Mouse (Mus musculus) gastrocnemius, adult 8-10 months (tissue): ENCODE results near the gene Tiparp. TPM values are rescaled to one million over a fixed set of nuclear protein-coding genes. Genes with fewer than 3 reads are reported as not detected.

ENCODE experiments used
- DNase-seq, 2 experiments: peaks; one replicate each; pipeline ENCODE4 v3.0.0; 2022; ENCODE audit warnings: low spot score in 2 of 2
- total RNA-seq, 4 experiments: library from RNA; stranded (reverse); gene quantifications; 2 replicates each; pipeline ENCODE4 v1.2.4; 2022

Gene Tiparp
- total RNA-seq, 4 experiments from 2014 or later: 10.9 to 47.7 (median 17.5) TPM

DNA sequence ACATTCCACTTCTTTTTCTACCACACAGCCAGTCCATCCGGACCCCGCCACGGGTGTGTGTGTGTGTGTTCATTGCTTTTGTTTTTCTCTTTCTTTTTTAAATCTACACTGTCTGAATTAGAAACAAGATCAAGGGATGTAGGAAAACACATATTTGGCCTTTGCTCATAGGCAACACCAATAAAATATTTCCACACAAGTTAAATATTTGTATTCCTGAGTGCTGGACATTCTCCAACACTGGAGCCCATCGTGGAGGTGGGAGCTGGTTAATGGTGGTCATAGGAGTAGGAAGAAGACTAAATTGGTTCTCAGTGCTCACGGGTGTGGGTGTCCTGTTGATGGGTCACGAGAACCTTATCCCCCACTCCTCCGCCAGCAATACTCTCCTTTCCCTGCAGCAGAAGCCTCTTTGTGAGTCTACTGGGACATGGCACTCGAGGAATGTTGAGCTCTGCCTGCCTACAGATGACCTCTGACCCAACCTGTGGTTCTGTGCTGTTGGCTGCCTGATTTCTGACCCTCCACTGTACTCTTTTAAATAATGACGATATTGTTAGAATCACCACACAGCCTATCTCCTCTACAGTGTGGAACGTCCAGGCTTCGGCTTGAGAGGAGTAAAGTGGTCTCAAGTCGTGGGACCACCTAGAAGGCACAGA is 51.2 kb downstream of the Tiparp start:
- no peak for DNase-seq

DNA sequence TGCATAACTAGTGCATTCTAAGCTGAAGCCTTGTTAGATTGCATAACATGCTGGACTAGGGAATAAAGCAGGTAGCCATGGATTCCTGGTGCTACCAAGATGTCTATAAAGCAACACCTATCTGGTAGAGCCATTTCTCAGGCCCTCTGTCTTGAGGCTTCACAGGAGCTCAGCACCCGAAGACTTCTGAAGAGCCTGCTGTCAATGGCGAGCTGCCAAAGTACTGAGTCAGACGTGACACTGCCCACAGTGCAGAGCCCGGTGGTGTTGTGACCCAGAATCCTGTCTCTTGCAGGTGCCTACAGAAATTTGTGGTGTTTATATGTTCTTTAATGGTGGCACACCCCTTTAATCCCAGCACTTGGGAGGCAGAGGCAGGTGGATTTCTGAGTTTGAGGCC is 53.4 kb downstream of the Tiparp start:
- no peak for DNase-seq

DNA sequence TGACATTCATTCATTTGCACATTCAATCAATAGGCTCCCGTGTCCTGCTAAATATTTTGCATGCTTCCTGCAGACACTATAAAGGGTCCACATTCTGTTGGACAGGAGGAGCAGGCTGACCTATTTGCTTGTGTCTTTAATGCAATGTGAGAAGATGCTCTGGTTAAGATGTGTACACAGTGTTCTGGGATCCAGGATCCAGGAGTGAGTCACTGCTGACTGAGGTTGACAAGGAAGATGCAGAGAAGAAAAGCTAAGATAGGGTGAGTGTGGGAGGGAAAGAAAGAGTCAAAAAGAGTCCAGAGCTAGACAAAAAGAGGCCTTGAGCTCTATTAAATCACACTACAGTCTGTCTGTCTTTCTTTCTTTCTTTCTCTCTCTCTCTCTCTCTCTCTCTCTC is 56.1 kb downstream of the Tiparp start:
- no peak for DNase-seq

DNA sequence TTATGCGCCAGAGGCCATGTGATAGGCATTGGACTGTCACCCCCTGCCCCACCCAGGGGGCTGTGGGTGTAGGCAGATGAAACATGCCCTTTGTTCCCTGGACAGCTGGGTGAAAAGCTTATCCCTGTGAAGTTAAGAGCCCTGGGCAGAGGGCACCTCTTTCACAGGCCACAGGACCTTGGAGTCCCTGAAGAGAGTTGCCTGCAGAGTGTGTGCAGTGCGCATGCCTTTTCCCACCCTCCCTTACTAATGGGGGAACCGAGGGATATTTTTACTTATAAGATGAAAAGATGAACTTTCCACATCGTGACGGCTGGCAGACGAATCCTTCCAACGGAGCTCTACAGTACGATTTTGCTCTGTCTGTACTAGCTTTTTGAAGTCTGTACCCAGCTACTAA is 57.1 kb downstream of the Tiparp start:
- DNase-seq: no peak

DNA sequence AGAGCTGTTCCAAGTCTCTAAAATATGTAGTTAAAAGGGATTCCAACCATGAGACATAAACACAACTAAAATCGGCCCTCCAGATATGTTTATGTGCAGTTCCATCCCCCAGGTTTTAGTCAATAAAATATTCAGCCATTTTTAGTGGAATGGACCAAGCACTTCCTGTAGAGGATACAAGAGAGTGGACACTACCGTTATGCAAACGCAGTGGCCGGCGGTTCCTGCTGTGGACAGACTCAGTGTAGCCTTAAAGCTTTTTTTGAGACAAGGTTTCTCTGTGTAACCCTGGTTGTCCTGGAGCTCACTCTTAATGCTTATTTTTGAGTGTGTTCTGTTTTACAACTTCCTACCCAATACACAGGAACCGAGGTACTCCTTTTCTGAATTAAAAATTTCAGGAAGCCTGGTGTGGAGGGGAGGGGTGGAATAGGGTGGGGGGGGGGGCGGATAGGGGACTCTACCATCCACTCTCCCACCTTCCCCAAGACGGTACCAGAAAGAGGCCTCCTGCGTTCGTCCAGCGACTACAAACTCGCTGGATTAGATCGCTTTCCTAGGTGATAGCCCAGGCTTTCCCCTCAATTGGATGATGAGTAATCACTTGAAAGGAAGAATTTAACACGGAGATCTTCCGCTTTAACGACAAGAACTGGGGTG is 57.7 kb downstream of the Tiparp start:
- no peak for DNase-seq

DNA sequence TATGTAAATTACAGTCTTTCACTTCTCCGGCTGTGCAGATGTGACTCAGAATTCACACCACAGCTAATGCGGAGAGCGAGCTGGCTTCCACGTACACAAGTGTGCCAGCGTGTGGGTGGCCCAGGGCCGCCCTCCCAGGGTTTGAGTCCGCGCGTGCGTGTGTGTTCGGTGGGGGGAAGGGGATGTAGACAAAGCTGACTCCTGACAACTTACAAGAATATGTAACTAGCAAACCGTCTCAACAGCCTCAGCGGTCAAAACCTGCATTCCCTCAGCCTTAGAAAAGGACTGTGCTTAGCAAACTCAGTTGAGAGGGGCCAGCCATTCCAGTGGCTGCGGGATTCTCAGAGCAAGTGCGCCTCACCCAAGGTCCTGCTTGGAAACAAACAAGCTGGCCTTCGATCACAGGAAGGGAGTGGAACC is 58.3 kb downstream of the Tiparp start:
- DNase-seq: no peak

DNA sequence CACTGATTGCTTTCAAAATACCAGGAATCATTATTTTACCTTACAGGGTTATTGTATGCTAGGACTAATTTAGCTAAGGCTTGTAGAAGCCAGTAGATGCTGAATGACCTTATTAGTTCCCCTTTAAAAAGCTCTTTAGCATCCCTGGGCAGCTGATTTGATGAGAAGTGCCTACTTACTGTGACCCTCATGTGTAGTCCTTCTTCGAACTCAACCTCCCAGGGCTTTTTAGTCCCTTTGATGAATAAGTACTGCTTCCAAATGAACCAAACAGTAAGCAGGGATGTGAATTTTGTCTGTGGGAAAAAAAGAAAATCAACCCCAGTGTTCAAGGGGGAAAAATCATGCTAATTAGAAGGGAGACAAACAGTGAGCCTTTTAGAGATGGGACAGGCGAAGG is 58.8 kb downstream of the Tiparp start:
- no peak for DNase-seq

DNA sequence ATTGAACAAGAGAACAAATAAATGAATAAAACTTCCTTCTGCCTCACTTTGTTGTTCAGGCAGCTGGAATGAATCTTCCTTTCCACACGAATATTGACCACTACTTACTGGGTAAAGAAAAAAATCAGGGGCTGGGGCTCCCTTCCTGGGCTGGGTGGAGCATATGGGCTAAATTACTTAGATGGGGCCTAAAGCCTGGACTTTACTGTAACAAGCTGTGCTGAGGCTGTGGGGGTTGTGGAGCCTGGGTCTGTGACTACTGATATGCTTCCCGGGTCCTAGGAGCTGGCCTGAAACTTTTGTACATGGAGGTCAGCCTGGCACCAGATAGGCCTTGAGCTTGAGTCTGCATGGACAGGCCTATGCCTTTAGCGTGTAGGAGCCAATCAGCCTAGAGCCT is 60.2 kb downstream of the Tiparp start:
- no peak for DNase-seq

DNA sequence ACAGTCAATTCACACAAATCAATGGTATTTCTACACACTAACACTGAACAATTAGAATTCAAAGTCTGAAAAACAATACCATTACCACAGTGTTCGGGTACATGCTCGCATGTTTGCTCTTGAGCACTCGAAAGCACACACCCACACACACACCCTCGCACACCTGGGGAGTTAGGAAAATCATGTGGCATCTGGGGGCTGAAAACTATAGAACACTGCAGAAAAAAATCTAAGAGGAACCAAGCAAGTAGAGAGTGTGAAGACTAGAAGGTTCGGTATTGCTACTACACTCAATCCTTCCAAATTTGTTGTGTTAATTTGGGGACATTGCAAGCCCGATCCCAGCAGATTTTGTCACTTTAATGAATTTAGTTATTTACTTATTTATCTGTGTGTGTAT is 64.6 kb downstream of the Tiparp start:
- DNase-seq: no peak

DNA sequence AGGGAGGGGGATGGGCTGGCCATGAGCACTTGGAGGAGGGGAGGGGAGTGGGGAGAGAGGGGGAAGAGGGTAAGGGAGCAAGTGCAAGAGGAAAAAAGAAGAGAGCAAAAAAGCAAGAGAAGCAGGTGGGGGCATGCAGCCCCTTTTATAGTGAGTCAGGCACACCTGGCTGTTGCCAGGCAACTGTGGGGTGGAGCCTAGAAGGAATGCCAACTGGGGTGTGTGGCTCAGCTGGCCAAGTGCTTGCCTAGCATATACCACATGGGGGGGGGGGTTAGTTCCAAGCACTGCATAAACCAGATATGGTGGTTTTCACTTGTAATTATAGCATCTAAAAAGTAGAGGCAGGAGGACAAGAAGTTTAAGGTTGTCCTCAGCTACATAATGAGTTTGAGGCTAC is 66.3 kb downstream of the Tiparp start:
- DNase-seq: no peak

DNA sequence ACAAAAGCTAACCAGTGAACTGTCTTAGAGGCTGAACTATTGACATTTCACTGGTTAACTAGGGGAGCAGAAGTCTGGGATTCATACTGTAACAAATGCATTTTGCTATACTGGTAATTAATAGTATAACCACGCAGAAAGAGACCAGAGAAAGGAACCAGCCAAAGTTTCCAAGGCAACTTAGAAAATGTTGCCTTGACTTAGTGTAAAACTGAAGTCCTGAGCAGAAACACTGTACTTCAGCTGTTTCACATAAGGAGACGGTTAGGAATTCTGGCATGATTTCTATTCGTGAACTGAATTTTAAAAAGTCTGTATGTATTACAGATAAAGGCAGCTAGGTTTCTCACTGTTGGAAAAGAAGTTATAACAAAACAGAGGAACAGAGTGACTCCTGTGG is 67.0 kb downstream of the Tiparp start:
- no peak for DNase-seq

DNA sequence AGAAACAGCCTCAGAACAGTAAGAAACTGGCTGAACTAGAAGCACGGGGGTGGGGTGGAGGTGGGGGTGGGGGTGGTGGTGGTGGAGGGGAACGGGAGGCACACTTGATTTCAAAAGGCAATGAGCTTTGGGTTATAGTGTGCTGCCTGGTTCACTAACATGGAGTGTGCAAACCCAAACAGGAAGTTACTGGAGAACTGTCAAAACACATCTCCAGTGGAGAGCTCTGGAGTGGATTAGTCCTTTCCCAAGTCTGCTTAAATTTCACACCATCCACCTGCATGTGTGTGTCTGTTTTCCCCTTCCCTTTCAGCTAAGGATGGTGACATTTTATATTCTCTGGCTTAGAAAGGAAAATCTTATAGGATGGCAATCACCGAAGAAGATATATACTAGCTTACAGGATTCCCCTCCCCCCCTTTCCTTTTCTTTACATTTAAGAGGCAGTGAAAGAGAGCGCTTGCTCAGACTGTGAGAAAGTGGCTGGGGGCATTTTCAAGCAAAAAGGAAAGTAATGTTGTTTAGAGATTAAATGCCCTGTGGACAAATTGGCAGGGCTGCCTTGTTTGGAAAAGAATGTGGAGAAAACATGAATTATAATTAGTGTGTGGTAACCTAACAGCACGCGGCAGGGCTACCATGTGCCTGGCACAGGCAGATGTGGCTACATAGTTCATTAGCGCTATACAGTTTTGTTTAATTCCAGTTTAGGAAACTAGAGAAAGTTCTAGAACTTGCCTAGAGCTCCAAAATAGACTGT is 70.0 kb downstream of the Tiparp start:
- DNase-seq: no peak

DNA sequence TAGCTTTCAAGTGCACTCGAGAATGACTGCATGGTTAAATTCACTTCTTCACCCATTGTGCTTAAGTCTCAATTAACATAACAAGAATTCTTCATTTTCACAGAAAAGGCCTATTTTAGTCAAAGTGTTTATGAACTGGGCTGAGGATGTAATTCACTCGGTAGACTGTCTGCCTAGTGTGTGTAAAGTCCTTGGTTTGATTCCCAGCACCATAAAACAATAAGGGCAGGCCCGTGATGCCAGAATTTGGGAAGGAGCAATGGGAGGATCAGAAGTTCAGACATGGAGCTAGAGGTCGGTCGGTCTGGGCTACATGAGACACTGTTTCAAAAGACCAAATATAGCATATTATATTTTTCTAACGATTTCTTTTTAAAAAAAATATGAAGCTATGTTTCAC is 70.9 kb downstream of the Tiparp start:
- no peak for DNase-seq

DNA sequence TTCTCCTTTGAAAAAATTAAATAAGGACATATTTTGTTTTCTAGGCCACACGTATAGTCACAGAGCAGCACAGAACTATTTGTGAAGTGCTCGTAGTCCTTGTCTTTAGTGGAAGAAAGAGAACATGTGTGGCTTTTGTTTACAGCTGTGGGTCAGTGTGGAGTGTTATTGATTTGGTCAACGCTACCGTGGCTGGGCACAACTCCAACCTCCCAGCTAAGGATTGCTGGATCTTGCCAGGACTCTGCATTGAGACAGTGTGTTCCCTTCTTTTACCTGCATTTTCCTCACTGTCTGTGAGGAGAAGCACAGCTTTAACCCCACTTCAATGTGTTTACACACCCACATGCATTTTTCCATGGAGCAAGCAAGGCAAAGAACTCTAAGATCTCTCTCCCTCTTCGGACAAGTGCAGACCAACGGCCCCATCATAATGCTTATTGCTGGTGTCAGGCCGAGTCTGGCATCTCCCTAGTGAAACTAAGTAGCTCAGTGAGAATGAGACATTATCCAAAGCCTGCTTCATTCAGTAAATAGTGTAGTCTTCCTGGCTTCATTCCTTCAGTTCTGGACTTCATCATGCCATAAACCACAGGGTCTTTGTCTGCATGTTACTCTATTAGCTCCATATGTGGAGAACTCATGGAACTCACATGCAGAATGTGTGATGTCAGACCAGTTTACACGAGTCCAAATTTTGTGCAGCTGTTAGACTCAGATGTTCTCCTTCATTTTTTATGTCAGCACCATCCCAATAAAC is 73.3 kb downstream of the Tiparp start:
- no peak for DNase-seq

DNA sequence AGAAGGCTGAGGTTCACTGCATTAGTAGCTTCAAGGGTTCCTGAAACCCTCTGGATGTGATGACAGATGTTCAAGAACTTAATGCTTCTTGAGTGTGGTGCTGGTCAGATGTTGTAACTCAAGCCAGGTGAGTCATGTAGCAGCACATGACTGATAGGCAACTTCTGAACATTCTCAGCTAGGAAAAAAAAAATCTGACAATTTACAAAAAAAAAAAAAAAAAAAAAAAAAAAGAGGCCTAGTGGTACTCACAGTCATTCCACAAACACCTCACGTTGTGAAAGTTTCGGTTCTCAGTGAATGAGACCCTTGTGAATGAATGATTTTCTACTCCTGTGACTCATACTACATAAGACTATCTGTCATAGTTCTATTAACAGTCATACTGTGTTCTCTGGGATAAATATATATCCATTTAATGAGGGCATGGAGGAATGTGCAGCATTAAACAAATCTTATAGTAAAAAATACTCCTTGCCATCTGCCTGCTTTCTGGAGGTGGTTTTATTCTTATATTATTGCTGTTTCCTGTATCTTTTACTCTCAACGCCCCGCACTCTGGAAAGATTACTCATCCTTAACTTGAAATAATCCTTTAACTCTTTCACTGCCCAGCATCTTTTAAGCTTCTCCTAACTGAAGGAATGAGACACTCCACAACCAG is 75.3 kb downstream of the Tiparp start:
- no peak for DNase-seq

Other genes starting within 250 kb of the Tiparp start
- gene Ssr3, start 135.8 kb upstream of the Tiparp start, total RNA-seq: 100 to 1,000 TPM; 146 to 229 (median 164) TPM
- under 1 TPM; 0.19 to 0.62 (median 0.27) TPM for gene Lekr1, start 137.8 kb downstream of the Tiparp start, total RNA-seq